Mouse (Mus musculus): ENCODE data around the gene Cmklr1.

Gene Cmklr1

DNA sequence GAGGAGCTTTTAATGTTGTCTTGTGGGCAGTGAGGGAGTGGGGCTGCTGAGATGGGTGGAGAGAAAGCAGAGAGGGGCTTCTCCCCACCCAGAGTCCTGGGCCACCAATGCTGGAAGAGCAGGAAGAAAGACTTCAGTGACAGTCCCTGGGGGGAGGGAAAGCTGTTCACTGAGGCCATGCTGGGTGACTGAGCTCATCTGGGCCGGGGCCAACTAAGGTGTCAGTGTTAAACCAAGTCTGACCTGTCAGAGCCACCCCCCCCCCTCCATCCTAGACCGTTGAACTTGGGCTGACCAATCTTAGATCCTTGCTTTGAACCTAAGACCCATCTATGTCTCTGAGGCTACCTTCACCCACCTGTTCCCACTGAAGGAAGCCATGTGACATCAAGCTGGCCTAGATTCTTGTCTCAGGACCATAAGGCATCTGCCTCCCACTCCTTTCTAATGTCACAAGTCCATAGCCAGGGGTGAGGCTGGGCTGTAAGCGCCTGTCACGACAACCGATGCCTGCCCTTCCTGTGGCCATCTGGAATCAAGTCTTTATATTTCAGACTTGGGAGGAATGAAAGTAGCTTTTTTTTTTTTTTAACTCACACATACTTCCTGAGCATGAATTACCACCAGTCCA is 60.1 kb downstream of the Cmklr1 start:
- POLR2A ChIA-PET, result interaction anchor here in 3 of 4 experiments (0.5 to 1.8 kb wide), 13 partner anchors 9 to 1451 kb away, joined by 3 to 8 read pairs (median 3); partner anchors contain the start of gene 1700069L16Rik (in 1 of the 3)
- CTCF ChIA-PET, result interaction anchor here in 3 of 4 experiments (0.6 to 3.5 kb wide), 8 partner anchors 10 to 1845 kb away, joined by 3 to 20 read pairs (median 3); partner anchors contain the start of gene 1700069L16Rik (in 1 of the 3)

DNA sequence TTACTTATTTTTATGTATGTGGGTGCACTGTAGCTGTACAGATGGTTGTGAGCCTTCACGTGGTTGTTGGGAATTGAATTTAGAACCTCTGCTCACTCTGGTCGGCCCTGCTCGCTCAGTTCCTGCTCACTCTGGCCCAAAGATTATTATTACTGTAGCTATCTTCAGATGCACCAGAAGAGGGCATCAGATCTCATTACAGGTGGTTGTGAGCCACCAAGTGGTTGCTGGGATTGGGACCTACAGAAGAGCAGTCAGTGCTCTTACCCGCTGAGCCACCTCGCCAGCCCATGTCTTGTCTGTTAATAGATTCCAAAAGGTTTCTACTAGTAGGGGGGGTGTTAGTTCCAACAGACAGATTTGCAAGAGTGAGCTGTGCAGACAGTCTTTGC is 63.8 kb downstream of the Cmklr1 start:
- ChIA-PET CTCF (interaction anchor here (0.6 to 4.2 kb wide), 27 partner anchors 9 to 426 kb away, joined by 3 to 31 read pairs (median 4); partner anchors contain the start of gene 1700069L16Rik (in 4 of the 4)), POLR2A (interaction anchor here (0.6 to 5.6 kb wide), 107 partner anchors 9 to 974 kb away, joined by 3 to 102 read pairs (median 5); partner anchors contain the start of genes 1700069L16Rik (in 2 of the 4), Ficd (in 2 of the 4) and Tmem211 (in 1 of the 4))

- ChIA-PET POLR2A (interaction anchor here (0.5 to 5.6 kb wide), 144 partner anchors 8 to 1400 kb away, joined by 3 to 102 read pairs (median 4); partner anchors contain the start of genes 1700069L16Rik (in 3 of the 4), Ficd (in 2 of the 4) and Tmem211 (in 1 of the 4)), CTCF (interaction anchor here (0.7 to 4.2 kb wide), 26 partner anchors 8 to 230 kb away, joined by 3 to 31 read pairs (median 4); partner anchors contain the start of gene 1700069L16Rik (in 4 of the 4))
Observed at GRCm38 (mm10) chr5:113585619-113586457, 64.4 kb downstream of the Cmklr1 start.

- CTCF ChIA-PET, result interaction anchor here in 1 of 4 experiments (0.6 to 4.2 kb wide), 3 partner anchors 29 to 139 kb away, joined by 3 to 31 read pairs (median 3); partner anchors contain the start of gene 1700069L16Rik
- POLR2A ChIA-PET, result interaction anchor here in 3 of 4 experiments (0.6 to 5.6 kb wide), 33 partner anchors 7 to 308 kb away, joined by 3 to 102 read pairs (median 7); partner anchors contain the start of genes 1700069L16Rik (in 1 of the 3) and Ficd (in 1 of the 3)
Observed at GRCm38 (mm10) chr5:113584439-113584838, 65.8 kb downstream of the Cmklr1 start.

DNA sequence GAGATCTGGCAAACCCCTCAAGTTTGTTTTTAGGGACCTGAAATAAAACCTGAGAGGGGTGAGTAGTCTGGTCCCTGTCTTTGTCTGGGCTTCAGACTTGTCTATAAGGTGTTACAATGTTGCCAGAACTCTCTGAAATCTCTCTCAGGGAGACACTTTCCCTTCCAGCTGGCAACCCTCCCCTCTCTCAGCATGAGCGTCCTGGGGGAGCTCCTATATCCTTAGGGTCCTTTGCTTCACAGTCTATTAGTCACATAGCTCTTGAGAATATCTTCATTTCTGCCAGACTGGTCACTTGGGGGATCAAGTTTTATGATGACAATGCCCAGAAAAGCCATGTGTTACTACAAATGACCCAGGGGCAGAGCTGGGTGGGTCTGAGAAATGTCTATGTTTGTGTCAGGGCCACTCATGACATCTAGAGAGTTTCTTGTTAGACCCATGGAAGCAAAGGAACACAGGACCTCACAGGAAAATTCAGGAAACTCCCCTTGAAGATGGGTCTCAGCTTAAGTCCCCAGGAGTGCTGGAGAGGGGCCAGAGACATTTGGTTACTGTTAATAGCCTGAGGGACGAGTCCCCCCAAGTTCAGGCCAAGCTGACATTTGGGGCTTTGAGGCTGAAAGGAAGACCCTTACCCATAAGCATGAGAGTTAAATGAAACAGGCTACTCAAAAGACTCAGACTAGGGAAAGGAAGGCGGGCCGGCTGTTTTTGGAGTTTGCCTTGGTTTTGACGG is 66.6 kb downstream of the Cmklr1 start:
- CTCF ChIA-PET, result interaction anchor here in 1 of 4 experiments (0.6 to 1.9 kb wide), 3 partner anchors 11 to 208 kb away, joined by 3 to 6 read pairs (median 4); partner anchors contain the start of gene 1700069L16Rik
- POLR2A ChIA-PET, result interaction anchor here in 3 of 4 experiments (0.7 to 5.6 kb wide), 11 partner anchors 9 to 547 kb away, joined by 3 to 102 read pairs (median 5); no protein-coding TSS in a partner anchor

GRCm38 (mm10) chr5:113580801-113581200 is 69.4 kb downstream of the Cmklr1 start:
- ChIA-PET CTCF (interaction anchor here (0.6 to 2.5 kb wide), 65 partner anchors 9 to 1850 kb away, joined by 3 to 22 read pairs (median 4); partner anchors contain the start of genes 1700069L16Rik (in 3 of the 4), Ficd (in 2 of the 4), Iscu (in 1 of the 4) and Sart3 (in 1 of the 4)), POLR2A (interaction anchor here (0.6 to 4.3 kb wide), 39 partner anchors 9 to 446 kb away, joined by 3 to 25 read pairs (median 3); partner anchors contain the start of genes 1700069L16Rik (in 2 of the 4) and Sgsm1 (in 1 of the 4))

- POLR2A ChIA-PET, result interaction anchor here (0.6 to 4.3 kb wide), 41 partner anchors 10 to 400 kb away, joined by 3 to 25 read pairs (median 3); partner anchors contain the start of genes 1700069L16Rik (in 2 of the 4) and Sgsm1 (in 1 of the 4)
- CTCF ChIA-PET, result interaction anchor here (0.5 to 2.5 kb wide), 62 partner anchors 8 to 577 kb away, joined by 3 to 22 read pairs (median 4); partner anchors contain the start of genes 1700069L16Rik (in 3 of the 4), Ficd (in 2 of the 4), Sgsm1 (in 1 of the 4) and Tmem211 (in 1 of the 4)
Observed at GRCm38 (mm10) chr5:113580248-113580647, 70.0 kb downstream of the Cmklr1 start.

- CTCF ChIA-PET, result interaction anchor here in 3 of 4 experiments (0.7 to 2.5 kb wide), 7 partner anchors 9 to 206 kb away, joined by 3 to 22 read pairs (median 5); no protein-coding TSS in a partner anchor
- POLR2A ChIA-PET, result interaction anchor here (0.5 to 4.3 kb wide), 16 partner anchors 8 to 272 kb away, joined by 3 to 25 read pairs (median 5); partner anchors contain the start of gene 1700069L16Rik (in 2 of the 4)
Observed at GRCm38 (mm10) chr5:113579128-113579527, 71.1 kb downstream of the Cmklr1 start.

- POLR2A ChIA-PET, result interaction anchor here in 2 of 4 experiments (1.3 to 4.3 kb wide), 4 partner anchors 8 to 146 kb away, joined by 3 to 25 read pairs (median 10); partner anchors contain the start of gene 1700069L16Rik (in 1 of the 2)
- CTCF ChIA-PET, result interaction anchor here in 1 of 4 experiments (1.2 to 2.5 kb wide), 2 partner anchors 8 to 13 kb away, joined by 4 to 22 read pairs; no protein-coding TSS in a partner anchor
Observed at GRCm38 (mm10) chr5:113578428-113578827, 71.8 kb downstream of the Cmklr1 start.

GRCm38 (mm10) chr5:113577555-113577954 is 72.7 kb downstream of the Cmklr1 start:
- ChIA-PET CTCF (interaction anchor here in 2 of 4 experiments (0.6 to 1.1 kb wide), 5 partner anchors 9 to 252 kb away, joined by 3 to 6 read pairs (median 3); partner anchors contain the start of gene 1700069L16Rik (in 1 of the 2)), POLR2A (interaction anchor here in 3 of 4 experiments (0.6 to 2.7 kb wide), 12 partner anchors 8 to 806 kb away, joined by 3 to 10 read pairs (median 3); partner anchors contain the start of genes 1700069L16Rik (in 1 of the 3) and Ficd (in 1 of the 3))

DNA sequence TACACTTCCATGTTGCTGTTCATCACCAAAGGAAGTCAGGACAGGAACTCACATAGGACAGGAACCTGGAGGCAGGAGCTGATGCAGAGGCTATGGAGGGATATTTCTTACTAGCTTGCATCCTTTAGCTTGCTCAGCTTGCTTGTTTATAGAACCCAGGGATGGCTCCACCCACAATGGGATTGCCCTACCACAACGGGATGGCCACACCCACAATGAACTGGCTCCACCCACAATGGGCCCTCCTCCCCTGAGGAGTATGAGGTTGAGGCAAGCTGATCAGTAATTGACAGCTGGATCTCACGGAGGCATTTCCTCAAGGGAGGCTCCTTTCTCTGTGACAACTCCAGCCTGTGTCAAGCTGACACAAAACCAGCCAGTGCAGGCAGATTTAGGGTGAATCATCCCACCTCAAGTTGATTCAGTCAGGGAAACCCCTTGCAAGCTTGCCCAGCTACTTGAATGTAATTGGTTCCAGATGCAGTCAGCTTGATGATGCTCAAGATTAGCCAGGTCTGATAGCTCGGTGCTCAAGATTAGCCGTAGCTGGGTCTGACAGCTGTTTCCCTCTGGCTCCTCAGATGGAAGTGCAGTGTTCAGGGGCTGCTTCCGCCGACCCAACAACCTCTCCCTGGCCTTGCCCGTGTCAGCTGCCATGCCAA is 80.0 kb downstream of the Cmklr1 start:
- ChIA-PET POLR2A (interaction anchor here in 3 of 4 experiments (0.5 to 5.0 kb wide), 24 partner anchors 9 to 872 kb away, joined by 3 to 40 read pairs (median 4); partner anchors contain the start of gene Ficd (in 1 of the 3)), CTCF (interaction anchor here (0.5 to 4.0 kb wide), 21 partner anchors 9 to 1640 kb away, joined by 3 to 22 read pairs (median 4); partner anchors contain the start of genes 1700069L16Rik (in 2 of the 4) and Tmem211 (in 1 of the 4))

DNA sequence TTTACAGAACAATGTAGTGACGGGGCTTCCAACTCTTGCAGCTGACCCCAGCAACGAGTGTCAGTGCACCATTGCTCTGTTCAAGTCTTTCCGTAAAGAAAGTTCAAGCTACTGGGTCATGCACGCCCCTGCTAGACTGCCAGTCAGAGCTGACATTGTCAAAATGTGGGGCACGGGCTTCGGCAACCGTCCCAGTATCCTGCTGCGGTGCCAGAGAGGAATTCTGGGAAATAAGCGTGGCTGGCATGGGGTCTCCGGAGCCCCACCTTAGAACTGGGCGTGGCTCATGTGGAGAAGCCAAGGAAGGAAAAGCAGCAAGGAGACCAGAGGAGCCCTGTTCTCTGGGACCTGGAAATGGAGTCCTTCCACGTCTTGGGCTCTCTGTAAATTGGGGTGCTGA is 84.4 kb downstream of the Cmklr1 start:
- POLR2A ChIA-PET, result interaction anchor here in 2 of 4 experiments (0.8 to 2.6 kb wide), 9 partner anchors 10 to 190 kb away, joined by 3 to 15 read pairs (median 6); partner anchors contain the start of gene Wscd2 (in 1 of the 2)
- CTCF ChIA-PET, result interaction anchor here (0.6 to 2.9 kb wide), 11 partner anchors 13 to 487 kb away, joined by 3 to 12 read pairs (median 4); partner anchors contain the start of gene 1700069L16Rik (in 1 of the 4)

DNA sequence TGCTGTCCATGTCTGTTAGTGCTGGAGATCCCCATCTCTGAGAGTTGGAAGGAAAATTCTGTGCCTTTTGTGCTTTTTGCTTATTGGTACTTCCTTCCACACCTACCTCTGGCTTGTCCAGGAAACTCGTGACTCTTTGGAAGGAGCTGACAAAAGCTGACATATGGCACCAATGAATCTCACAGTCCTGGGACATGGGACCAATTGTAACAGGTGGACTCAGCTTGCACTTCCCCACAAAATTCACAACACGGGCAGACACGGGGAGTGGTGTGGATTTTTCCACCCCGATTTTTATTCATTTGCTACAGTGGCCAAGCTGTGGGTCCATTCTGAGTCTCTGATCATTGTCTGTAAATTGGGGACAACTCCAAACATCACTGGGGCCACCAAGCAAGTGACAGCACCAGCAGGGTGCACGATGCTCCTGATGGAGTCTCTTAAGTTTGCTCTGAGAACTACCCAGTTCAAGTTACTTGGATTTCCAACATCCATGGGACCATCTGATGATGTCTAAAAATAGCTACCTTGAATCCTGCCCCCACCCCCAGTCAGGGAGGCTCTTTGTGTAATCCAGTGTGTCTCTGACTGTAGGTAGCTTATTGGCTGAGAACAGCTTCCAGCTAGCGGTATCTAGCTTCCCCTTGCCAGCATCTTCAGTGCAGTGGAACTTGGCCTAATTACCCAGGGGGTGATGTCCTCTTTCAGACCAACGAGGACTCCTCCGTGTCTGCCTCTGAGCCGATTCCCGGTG is 84.9 kb downstream of the Cmklr1 start:
- POLR2A ChIA-PET, result interaction anchor here in 3 of 4 experiments (0.7 to 2.6 kb wide), 11 partner anchors 10 to 229 kb away, joined by 3 to 15 read pairs (median 5); partner anchors contain the start of gene Wscd2 (in 1 of the 3)
- CTCF ChIA-PET, result interaction anchor here in 3 of 4 experiments (0.5 to 2.9 kb wide), 10 partner anchors 14 to 258 kb away, joined by 3 to 12 read pairs (median 4); partner anchors contain the start of gene 1700069L16Rik (in 1 of the 3)

DNA sequence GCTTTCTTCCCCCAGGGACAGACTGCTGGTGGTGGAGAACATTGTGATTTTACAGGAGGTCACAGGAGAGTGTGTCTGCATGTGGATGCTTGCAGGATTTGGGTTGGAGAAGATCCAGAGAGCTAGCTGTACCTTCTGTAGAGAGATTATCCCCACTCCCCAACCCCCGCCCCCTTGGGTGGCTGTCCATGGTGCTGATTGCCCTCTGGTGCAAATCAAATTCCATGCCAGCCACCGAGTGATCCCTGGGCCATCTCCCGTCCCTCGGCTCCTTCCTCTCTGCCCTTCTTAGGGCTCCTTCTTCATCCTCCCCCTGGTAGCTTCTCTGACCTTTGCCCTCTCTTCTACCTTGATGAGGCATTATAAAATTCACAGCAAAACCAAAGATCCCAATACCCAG is 85.8 kb downstream of the Cmklr1 start:
- ChIA-PET POLR2A (interaction anchor here in 3 of 4 experiments (0.6 to 1.5 kb wide), 3 partner anchors 31 to 228 kb away, joined by 3 to 4 read pairs (median 3); no protein-coding TSS in a partner anchor), CTCF (interaction anchor here in 3 of 4 experiments (0.5 to 2.9 kb wide), 6 partner anchors 14 to 257 kb away, joined by 3 to 12 read pairs (median 5); partner anchors contain the start of gene 1700069L16Rik (in 1 of the 3))
